In genomic region chr2:76405596-76406150, GRCm38 (mm10) we compare ENCODE assay signal across 8 mouse cellular contexts. TPM values are rescaled to one million over a fixed set of nuclear protein-coding genes. Genes with fewer than 3 reads are reported as not detected.
A peak's percentile ranks its signal among the peaks of the same experiment; 100 is the strongest.
DNase-seq lines count a peak whose midpoint lies in the region; ATAC-seq and TF ChIP-seq lines count a peak whose summit lies in the region.

No protein-coding gene starts in this region.

- no peak for TF ChIP-seq POLR2A in cerebellum, adult 2 months (IDR thresholded peaks at IDR 0.05; ENCODE audit: borderline replicate concordance, insufficient read depth, low read length)

- TF ChIP-seq EP300 in liver, postnatal 0 days (IDR thresholded peaks at IDR 0.05; ENCODE audit: low read depth): no peak
- TF ChIP-seq EP300 in stomach, postnatal 0 days (optimal IDR thresholded peaks at IDR 0.05): no peak

- H3K27ac ChIP-seq in cerebellum, adult 2 months (ENCODE audit: insufficient read depth, low read length): peak overlapping the region; percentile 80
- H3K27ac ChIP-seq in hindbrain, embryonic 12.5 days: peak overlapping the region; percentile 92
- no peak overlapping the region for H3K27ac ChIP-seq in liver, postnatal 0 days (ENCODE audit: low read depth)
- H3K27ac ChIP-seq in stomach, postnatal 0 days (replicated peaks): 0 out of 2 replicates have a peak overlapping the region, but pooled peaks have one; percentile 24

- H3K36me3 ChIP-seq in hindbrain, embryonic 12.5 days: no peaks in the 10 kb centered on the region
- no peaks in the 10 kb centered on the region for H3K36me3 ChIP-seq in liver, postnatal 0 days (replicated peaks; ENCODE audit: insufficient read depth, low read length)
- no peaks in the 10 kb centered on the region for H3K36me3 ChIP-seq in stomach, postnatal 0 days (ENCODE audit: control insufficient read depth, insufficient read depth, low read length)

- DNase-seq in cerebellum, adult 2 months: no peak
- no peak for DNase-seq in cerebellum, postnatal 25 days
- DNase-seq in retina, postnatal 1 day: peak; percentile 72
- no peak for DNase-seq in retina, embryonic 14.5 days (ENCODE audit: low spot score)
- DNase-seq in liver, postnatal 0 days: no peak
- DNase-seq in stomach, postnatal 0 days (ENCODE audit: low spot score): no peak
- DNase-seq in gastrocnemius, postnatal 36 days: no peak

- peak overlapping the region; percentile 89 for H3K9ac ChIP-seq in hindbrain, embryonic 12.5 days
- peak overlapping the region; percentile 45; the same call in 1 of the 2 replicates for H3K9ac ChIP-seq in liver, postnatal 0 days (replicated peaks)
- H3K9ac ChIP-seq in stomach, postnatal 0 days (ENCODE audit: low read length): peak overlapping the region; percentile 74

- no peaks in the 10 kb centered on the region for H3K27me3 ChIP-seq in cerebellum, adult 2 months (ENCODE audit: control insufficient read depth, insufficient read depth, low read length)
- peaks cover 19% of the 10 kb centered on the region for H3K27me3 ChIP-seq in hindbrain, embryonic 12.5 days
- peaks cover 36% of the 10 kb centered on the region for H3K27me3 ChIP-seq in liver, postnatal 0 days (ENCODE audit: insufficient read depth, low read length)
- H3K27me3 ChIP-seq in stomach, postnatal 0 days (ENCODE audit: control insufficient read depth, insufficient read depth, low read length): no peaks in the 10 kb centered on the region

- intact Hi-C loops in gastrocnemius, postnatal 36 days (cut with DNase I): loop anchor here (1.0 kb wide), 1 partner anchor 135 kb away; no protein-coding TSS in a partner anchor

- 11% methylated on average over 15 of the region's 15 CpGs for WGBS in cerebellum, adult 2 months
- WGBS in hindbrain, embryonic 12.5 days: 2% methylated on average over 15 of the region's 15 CpGs
- 7% methylated on average over 15 of the region's 15 CpGs for WGBS in liver, postnatal 0 days (ENCODE audit: insufficient replicate concordance)
- 4% methylated on average over 15 of the region's 15 CpGs for WGBS in stomach, postnatal 0 days

- TF ChIP-seq CTCF in cerebellum, adult 2 months (IDR thresholded peaks at IDR 0.05; ENCODE audit: borderline replicate concordance, insufficient read depth, low read depth, low read length): no peak
- TF ChIP-seq CTCF in liver, postnatal 0 days (IDR thresholded peaks at IDR 0.05; ENCODE audit: low read depth): no peak
- no peak for TF ChIP-seq CTCF in stomach, postnatal 0 days (IDR thresholded peaks at IDR 0.05; ENCODE audit: low read depth)

- H3K9me3 ChIP-seq in hindbrain, embryonic 12.5 days (replicated peaks): no peaks in the 10 kb centered on the region
- no peaks in the 10 kb centered on the region for H3K9me3 ChIP-seq in liver, postnatal 0 days (ENCODE audit: low read length)
- H3K9me3 ChIP-seq in stomach, postnatal 0 days (ENCODE audit: control insufficient read depth, low read length): no peaks in the 10 kb centered on the region

- peak overlapping the region; percentile 57 for H3K4me3 ChIP-seq in cerebellum, adult 2 months (replicated peaks; ENCODE audit: insufficient read depth, low read depth, low read length)
- peak overlapping the region; percentile 84 for H3K4me3 ChIP-seq in hindbrain, embryonic 12.5 days
- peak overlapping the region; percentile 63 for H3K4me3 ChIP-seq in liver, postnatal 0 days (ENCODE audit: low read depth, low read length)
- H3K4me3 ChIP-seq in stomach, postnatal 0 days (ENCODE audit: low read depth, low read length): peak overlapping the region; percentile 87

- peaks cover 9% of the 10 kb centered on the region for H3K4me1 ChIP-seq in cerebellum, adult 2 months (ENCODE audit: control insufficient read depth, insufficient read depth, low read length)
- peaks cover 12% of the 10 kb centered on the region; the same call in 1 of the 2 replicates for H3K4me1 ChIP-seq in hindbrain, embryonic 12.5 days
- H3K4me1 ChIP-seq in liver, postnatal 0 days (ENCODE audit: insufficient read depth): peaks cover 8% of the 10 kb centered on the region
- no peaks in the 10 kb centered on the region for H3K4me1 ChIP-seq in stomach, postnatal 0 days (replicated peaks; ENCODE audit: control insufficient read depth, insufficient read depth)

- peak overlapping the region; percentile 76 for H3K4me2 ChIP-seq in hindbrain, embryonic 12.5 days (replicated peaks)
- peak overlapping the region; percentile 95 for H3K4me2 ChIP-seq in liver, postnatal 0 days (ENCODE audit: low read depth, low read length)
- H3K4me2 ChIP-seq in stomach, postnatal 0 days (replicated peaks; ENCODE audit: low read depth): peak overlapping the region; percentile 98

- peak; percentile 54; the same call in 1 of the 2 replicates for ATAC-seq in hindbrain, embryonic 12.5 days (ENCODE audit: low FRiP score)
- ATAC-seq in liver, postnatal 0 days: no peak
- peak; percentile 6; the same call in 1 of the 2 replicates for ATAC-seq in stomach, postnatal 0 days (ENCODE audit: low FRiP score, low TSS enrichment)

RNA-seq across cellular contexts. Expression of gene Osbpl6, which starts 0.6 kb away (rescaled TPM):
- 40.8 and 42.1 TPM in 2 replicates for polyA plus RNA-seq in cerebellum, adult 2 months (2012; rRNA removed)
- 24.0 and 24.5 TPM in 2 replicates for polyA plus RNA-seq in hindbrain, embryonic 12.5 days (2016; fragmentation: Nextera tagmentation; extraction: Ambion mirVana)
- 0.23 and 0.27 TPM in 2 replicates for polyA plus RNA-seq in liver, postnatal 0 days (2015; fragmentation: Nextera tagmentation; extraction: Ambion mirVana)
- 4.0 and 4.7 TPM in 2 replicates for polyA plus RNA-seq in stomach, postnatal 0 days (2015; fragmentation: Nextera tagmentation; extraction: Ambion mirVana)
- total RNA-seq in gastrocnemius, postnatal 36 days (2021): 10 to 100 TPM; 33.8 to 36.3 TPM

RNA-seq across cellular contexts. Expression of gene Rbm45, which starts 35.9 kb away (rescaled TPM):
- 23.1 and 26.0 TPM in 2 replicates for polyA plus RNA-seq in cerebellum, adult 2 months (2012; rRNA removed)
- 18.4 and 22.0 TPM in 2 replicates for polyA plus RNA-seq in hindbrain, embryonic 12.5 days (2016; fragmentation: Nextera tagmentation; extraction: Ambion mirVana)
- polyA plus RNA-seq in liver, postnatal 0 days (2015; fragmentation: Nextera tagmentation; extraction: Ambion mirVana): 4.4 and 6.3 TPM in 2 replicates
- polyA plus RNA-seq in stomach, postnatal 0 days (2015; fragmentation: Nextera tagmentation; extraction: Ambion mirVana): 7.8 and 8.9 TPM in 2 replicates
- total RNA-seq in gastrocnemius, postnatal 36 days (2021): 1 to 10 TPM; 9.1 to 9.6 TPM

RNA-seq across cellular contexts. Expression of gene Cyct, which starts 45.4 kb away (rescaled TPM):
- not detected in 2 replicates for polyA plus RNA-seq in cerebellum, adult 2 months (2012; rRNA removed)
- 0.51 TPM in 1 of 2 replicates, not detected in the other for polyA plus RNA-seq in hindbrain, embryonic 12.5 days (2016; fragmentation: Nextera tagmentation; extraction: Ambion mirVana)
- polyA plus RNA-seq in liver, postnatal 0 days (2015; fragmentation: Nextera tagmentation; extraction: Ambion mirVana): not detected in 2 replicates
- not detected in 2 replicates for polyA plus RNA-seq in stomach, postnatal 0 days (2015; fragmentation: Nextera tagmentation; extraction: Ambion mirVana)
- total RNA-seq in gastrocnemius, postnatal 36 days (2021): not detected
